Mouse (Mus musculus) layer of hippocampus, adult 18-20 months (tissue): Measurements from ENCODE around the gene Ddost. TPM values are rescaled to one million over a fixed set of nuclear protein-coding genes. Genes with fewer than 3 reads are reported as not detected.

ENCODE experiments used
- microRNA-seq, 2 experiments: library from miRNA; unstranded; fragments of <30 nt; microRNA quantifications; one replicate each; pipeline ENCODE4 v1.2.0; 2021
- total RNA-seq, 2 experiments: library from RNA; stranded (reverse); gene quantifications; 2 replicates each; pipeline ENCODE4 v1.2.3; 2021

The Ddost gene
- total RNA-seq, 2 experiments from 2014 or later, result 93.0 to 96.1 TPM

Small RNA genes lying within 50 kb of the gene (microRNA-seq; reads per million reads assigned to microRNA genes)
- gene Gm27646 (0 reads per million in 2 experiments), gene Mir7019 (12.5 to 13.1 reads per million in 2 experiments)

Other genes with a start within 250 kb of the Ddost start
- gene Hp1bp3, start 88.4 kb upstream of the Ddost start, total RNA-seq, result 100 to 1,000 TPM; 188 to 202 TPM
- 10 to 100 TPM; 50.7 to 57.3 TPM for gene Sh2d5, start 54.3 kb upstream of the Ddost start, total RNA-seq
- 10 to 100 TPM; 21.9 to 22.4 TPM for gene Kif17, start 54.3 kb upstream of the Ddost start, total RNA-seq
- gene Pink1, start 21.6 kb downstream of the Ddost start, total RNA-seq, result 100 to 1,000 TPM; 309 to 311 TPM
- 1 to 10 TPM; 1.7 to 2.4 TPM for gene Cda, start 63.3 kb downstream of the Ddost start, total RNA-seq
- 10 to 100 TPM; 31.8 to 34.3 TPM for gene Fam43b, start 91.8 kb downstream of the Ddost start, total RNA-seq
- gene Mul1, start 129.9 kb downstream of the Ddost start, total RNA-seq, result 10 to 100 TPM; 67.3 to 68.5 TPM
- gene Camk2n1, start 149.6 kb downstream of the Ddost start, total RNA-seq, result 100 to 1,000 TPM; 405 to 413 TPM